Comparison of ENCODE assay signal across 8 mouse cellular contexts in the genomic region with DNA sequence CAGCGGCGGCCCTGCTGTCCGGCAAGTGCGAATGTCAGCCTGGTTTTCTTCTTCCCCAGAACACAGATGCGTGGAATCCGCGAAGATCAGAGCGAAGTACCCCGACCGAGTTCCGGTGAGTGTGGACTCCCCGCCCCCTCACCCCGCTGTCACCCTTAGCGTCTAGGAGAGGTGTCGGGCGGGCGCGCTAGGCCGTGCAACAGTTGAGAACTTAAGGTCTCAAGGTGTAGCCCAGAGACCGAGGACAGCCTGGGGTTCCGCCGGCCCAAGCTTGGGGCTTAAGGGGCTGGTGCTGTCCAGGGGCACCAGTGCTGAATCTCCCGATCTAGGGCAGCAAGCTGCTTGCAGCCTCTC. TPM values are rescaled to one million over a fixed set of nuclear protein-coding genes. Genes with fewer than 3 reads are reported as not detected.
DNase-seq lines count a peak whose midpoint lies in the region; ATAC-seq lines count a peak whose summit lies in the region.

No protein-coding gene starts in this region.

- peak overlapping the region; percentile 81; the same call in 1 of the 2 replicates for H3K27ac ChIP-seq in hindbrain, embryonic 14.5 days
- peak overlapping the region; percentile 55; the same call in 1 of the 2 replicates for H3K27ac ChIP-seq in limb, embryonic 13.5 days
- H3K27ac ChIP-seq in midbrain, embryonic 11.5 days (ENCODE audit: low read depth, low read length): no peak overlapping the region

- H3K4me3 ChIP-seq in hindbrain, embryonic 14.5 days (replicated peaks; ENCODE audit: low read length): peak overlapping the region; percentile 72
- H3K4me3 ChIP-seq in limb, embryonic 13.5 days: peak overlapping the region; percentile 100
- peak overlapping the region; percentile 96 for H3K4me3 ChIP-seq in midbrain, embryonic 11.5 days (ENCODE audit: low read depth, low read length)

- under 1% methylated on average over 20 of the region's 23 CpGs for WGBS in hindbrain, embryonic 14.5 days
- under 1% methylated on average over 23 of the region's 23 CpGs for WGBS in limb, embryonic 13.5 days
- under 1% methylated on average over 22 of the region's 23 CpGs for WGBS in midbrain, embryonic 11.5 days

- H3K4me2 ChIP-seq in hindbrain, embryonic 14.5 days (replicated peaks): peak overlapping the region; percentile 93
- H3K4me2 ChIP-seq in limb, embryonic 13.5 days (replicated peaks): peak overlapping the region; percentile 95
- peak overlapping the region; percentile 95 for H3K4me2 ChIP-seq in midbrain, embryonic 11.5 days

- H3K9ac ChIP-seq in hindbrain, embryonic 14.5 days: peak overlapping the region; percentile 82
- H3K9ac ChIP-seq in limb, embryonic 13.5 days: peak overlapping the region; percentile 91
- peak overlapping the region; percentile 88 for H3K9ac ChIP-seq in midbrain, embryonic 11.5 days (ENCODE audit: low read length)

- peak; percentile 27 for DNase-seq in layer of hippocampus, adult 11-12 months (ENCODE audit: low spot score)
- DNase-seq in layer of hippocampus, adult 9-11 months: no peak
- DNase-seq in c-Kit-positive CD71-negative TER-119-negative erythroid progenitor cells, embryonic 14.5 days (ENCODE audit: low read depth): peak; percentile 53
- peak; percentile 63 for DNase-seq in forelimb bud, embryonic 11.5 days (ENCODE audit: low read depth, low spot score)
- DNase-seq in hindbrain, embryonic 14.5 days (ENCODE audit: low spot score): no peak
- peak; percentile 85 for DNase-seq in midbrain, embryonic 11.5 days (ENCODE audit: low spot score, missing footprints)
- DNase-seq in spleen, adult 12 weeks (ENCODE audit: low spot score): peak; percentile 48

- 0 out of 2 replicates have a peak, but pooled peaks have one; percentile 9 for ATAC-seq in hindbrain, embryonic 14.5 days (ENCODE audit: low FRiP score)
- 0 out of 2 replicates have a peak, but pooled peaks have one; percentile 12 for ATAC-seq in limb, embryonic 13.5 days (ENCODE audit: low FRiP score, low read depth)
- peak; percentile 22 for ATAC-seq in midbrain, embryonic 11.5 days (ENCODE audit: low FRiP score)

- peaks cover 41% of the 10 kb centered on the region for H3K36me3 ChIP-seq in hindbrain, embryonic 14.5 days (replicated peaks; ENCODE audit: control insufficient read depth, insufficient read depth)
- peaks cover 39% of the 10 kb centered on the region for H3K36me3 ChIP-seq in limb, embryonic 13.5 days
- H3K36me3 ChIP-seq in midbrain, embryonic 11.5 days (ENCODE audit: control insufficient read depth, insufficient read depth, low read length): peaks cover 8% of the 10 kb centered on the region

- H3K27me3 ChIP-seq in hindbrain, embryonic 14.5 days (ENCODE audit: control insufficient read depth, insufficient read depth, low read length): no peaks in the 10 kb centered on the region
- no peaks in the 10 kb centered on the region for H3K27me3 ChIP-seq in limb, embryonic 13.5 days
- H3K27me3 ChIP-seq in midbrain, embryonic 11.5 days (ENCODE audit: control insufficient read depth, insufficient read depth, low read length): no peaks in the 10 kb centered on the region

- no peaks in the 10 kb centered on the region for H3K9me3 ChIP-seq in hindbrain, embryonic 14.5 days (ENCODE audit: control insufficient read depth, low read length)
- H3K9me3 ChIP-seq in limb, embryonic 13.5 days: no peaks in the 10 kb centered on the region
- no peaks in the 10 kb centered on the region for H3K9me3 ChIP-seq in midbrain, embryonic 11.5 days (ENCODE audit: control insufficient read depth, low read length)

- H3K4me1 ChIP-seq in hindbrain, embryonic 14.5 days (replicated peaks; ENCODE audit: control insufficient read depth, insufficient read depth, low read length): peaks cover 12% of the 10 kb centered on the region
- H3K4me1 ChIP-seq in limb, embryonic 13.5 days: peaks cover 16% of the 10 kb centered on the region
- H3K4me1 ChIP-seq in midbrain, embryonic 11.5 days (ENCODE audit: control insufficient read depth, insufficient read depth, low read length): peaks cover 13% of the 10 kb centered on the region

RNA-seq across cellular contexts. Expression of a gene that starts 0.6 kb away (rescaled TPM):
- polyA plus RNA-seq in hindbrain, embryonic 14.5 days (2014; fragmentation: Nextera tagmentation; extraction: Ambion mirVana): 454 and 472 TPM in 2 replicates
- 163 and 169 TPM in 2 replicates for polyA plus RNA-seq in limb, embryonic 13.5 days (2015; fragmentation: Nextera tagmentation; extraction: Ambion mirVana)
- polyA plus RNA-seq in midbrain, embryonic 11.5 days (2014; fragmentation: Nextera tagmentation; extraction: Ambion mirVana): 331 and 348 TPM in 2 replicates

RNA-seq across cellular contexts. Expression of a gene that starts 7.4 kb away (rescaled TPM):
- 15.3 and 19.6 TPM in 2 replicates for polyA plus RNA-seq in hindbrain, embryonic 14.5 days (2014; fragmentation: Nextera tagmentation; extraction: Ambion mirVana)
- 22.4 and 24.6 TPM in 2 replicates for polyA plus RNA-seq in limb, embryonic 13.5 days (2015; fragmentation: Nextera tagmentation; extraction: Ambion mirVana)
- 20.1 and 21.9 TPM in 2 replicates for polyA plus RNA-seq in midbrain, embryonic 11.5 days (2014; fragmentation: Nextera tagmentation; extraction: Ambion mirVana)

RNA-seq across cellular contexts. Expression of a gene that starts 30.8 kb away (rescaled TPM):
- polyA plus RNA-seq in hindbrain, embryonic 14.5 days (2014; fragmentation: Nextera tagmentation; extraction: Ambion mirVana): 2.7 and 4.3 TPM in 2 replicates
- polyA plus RNA-seq in limb, embryonic 13.5 days (2015; fragmentation: Nextera tagmentation; extraction: Ambion mirVana): 7.2 and 7.9 TPM in 2 replicates
- polyA plus RNA-seq in midbrain, embryonic 11.5 days (2014; fragmentation: Nextera tagmentation; extraction: Ambion mirVana): 2.4 TPM in 2 replicates

RNA-seq across cellular contexts. Expression of a gene that starts 51.0 kb away (rescaled TPM):
- polyA plus RNA-seq in hindbrain, embryonic 14.5 days (2014; fragmentation: Nextera tagmentation; extraction: Ambion mirVana): 4.9 and 6.0 TPM in 2 replicates
- 11.9 and 12.1 TPM in 2 replicates for polyA plus RNA-seq in limb, embryonic 13.5 days (2015; fragmentation: Nextera tagmentation; extraction: Ambion mirVana)
- 9.1 and 11.8 TPM in 2 replicates for polyA plus RNA-seq in midbrain, embryonic 11.5 days (2014; fragmentation: Nextera tagmentation; extraction: Ambion mirVana)

Comparison
In these comparisons a context has a peak if more than half of its experiments do, and no peak if none do; other contexts are left out.
1. DNase-seq: peak in layer of hippocampus, adult 11-12 months (single experiment), c-Kit-positive CD71-negative TER-119-negative erythroid progenitor cells, embryonic 14.5 days (single experiment), forelimb bud, embryonic 11.5 days (single experiment), midbrain, embryonic 11.5 days (single experiment) and spleen, adult 12 weeks (single experiment); none in layer of hippocampus, adult 9-11 months (single experiment) and hindbrain, embryonic 14.5 days (single experiment).
2. Peak in every context shown above with its lines, with median percentiles within 50 percentile points of each other: ATAC-seq, H3K4me2 ChIP-seq, H3K4me3 ChIP-seq and H3K9ac ChIP-seq.